Mouse (Mus musculus) stomach, postnatal 0 days (tissue): ENCODE results near the gene Oaz2.

Experiments used
- CTCF ChIP-seq: IDR thresholded peaks from 2 replicates; pipeline ENCODE4 v1.5.1; 2016; ENCODE audit warnings: antibody characterized with exemption, low read depth, mild to moderate bottlenecking, moderate library complexity
- EP300 ChIP-seq: optimal IDR thresholded peaks from 2 replicates; pipeline ENCODE3; 2016; ENCODE audit warnings: antibody characterized with exemption

GRCm38 (mm10) chr9:65703926-65704595 lies 36.3 kb downstream of the Oaz2 start:
- TF ChIP-seq CTCF (no peak), EP300 (no peak)
